Mouse (Mus musculus): ENCODE measurements around the gene Rps27l.

GRCm38 (mm10) chr9:66977982-66978381 lies 32.1 kb downstream of the Rps27l start:
- TF ChIP-seq CTCF (IDR thresholded peaks at IDR 0.05) (no peak), EP300 (IDR thresholded peaks at IDR 0.05) (no peak)

All from lung, postnatal 0 days (tissue).